In the genomic region with DNA sequence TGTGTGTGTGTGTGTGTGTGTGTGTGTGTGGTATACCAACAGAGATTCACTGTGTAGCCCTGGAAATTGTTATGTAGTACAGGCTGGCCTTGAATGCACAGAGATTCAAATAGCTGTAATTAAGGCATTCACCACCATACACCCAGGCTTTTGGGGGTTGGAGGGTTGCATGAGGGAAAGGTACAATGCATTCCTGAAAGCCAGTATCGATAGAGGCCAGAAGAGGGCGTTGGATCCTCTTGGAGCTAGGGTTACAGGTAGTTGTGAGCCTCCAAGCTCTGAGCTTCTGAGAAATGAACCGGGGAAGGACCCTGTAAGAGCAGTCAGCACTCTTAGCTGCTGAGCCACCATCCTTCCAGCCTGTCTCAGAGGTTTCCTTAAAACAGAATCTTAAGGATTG, we compare ENCODE assay signal across 10 mouse cellular contexts. TPM values are rescaled to one million over a fixed set of nuclear protein-coding genes. Genes with fewer than 3 reads are reported as not detected.
DNase-seq lines count a peak whose midpoint lies in the region; ATAC-seq and TF ChIP-seq lines count a peak whose summit lies in the region.
"Had no signal": no experiment of that assay in that cellular context is flagged by ENCODE, and none has a peak within 500 bp of the region (broad histone marks: within the 10 kb centered on the region; RNA-seq: fewer than 3 reads in every experiment).

No protein-coding gene starts in this region.

- no peaks in the 10 kb centered on the region for H3K27me3 ChIP-seq in liver, embryonic 14.5 days (ENCODE audit: control insufficient read depth, insufficient read depth, low read length)
- H3K27me3 ChIP-seq in liver, embryonic 12.5 days (replicated peaks): no peaks in the 10 kb centered on the region
- H3K27me3 ChIP-seq in limb, embryonic 13.5 days: no peaks in the 10 kb centered on the region
- H3K27me3 ChIP-seq: neural tube, embryonic 12.5 days had no signal

- 37% methylated on average over 3 of the region's 3 CpGs for WGBS in liver, embryonic 14.5 days (ENCODE audit: insufficient replicate concordance)
- WGBS in liver, embryonic 12.5 days (ENCODE audit: insufficient replicate concordance): 37% methylated on average over 3 of the region's 3 CpGs
- 22% methylated on average over 3 of the region's 3 CpGs for WGBS in limb, embryonic 13.5 days

- H3K4me1 ChIP-seq in liver, embryonic 14.5 days (replicated peaks; ENCODE audit: control insufficient read depth in 2 of 2, insufficient read depth in 2 of 2, low read length in 1 of 2): peaks cover 0 to 5% of the 10 kb centered on the region in 2 experiments; a peak in 1 of 4 replicates
- H3K4me1 ChIP-seq in liver, embryonic 12.5 days: peaks cover 12% of the 10 kb centered on the region
- no peaks in the 10 kb centered on the region for H3K4me1 ChIP-seq in limb, embryonic 13.5 days
- H3K4me1 ChIP-seq: neural tube, embryonic 12.5 days had no signal

- no peak overlapping the region for H3K4me3 ChIP-seq in liver, embryonic 14.5 days (ENCODE audit: insufficient read depth in 1 of 2, low read depth in 2 of 2, low read length in 2 of 2)
- H3K4me3 ChIP-seq in liver, embryonic 12.5 days: no peak overlapping the region
- no peak overlapping the region for H3K4me3 ChIP-seq in limb, embryonic 13.5 days
- H3K4me3 ChIP-seq: neural tube, embryonic 12.5 days had no signal

- peak; percentile 32; the same call in 1 of the 2 replicates for TF ChIP-seq CTCF in liver, embryonic 14.5 days (IDR thresholded peaks at IDR 0.05; ENCODE audit: low read depth)

- no peak overlapping the region for H3K4me2 ChIP-seq in liver, embryonic 14.5 days (ENCODE audit: low read depth)
- no peak overlapping the region for H3K4me2 ChIP-seq in liver, embryonic 12.5 days
- H3K4me2 ChIP-seq in limb, embryonic 13.5 days (replicated peaks): no peak overlapping the region
- H3K4me2 ChIP-seq: neural tube, embryonic 12.5 days had no signal

- H3K36me3 ChIP-seq in liver, embryonic 14.5 days (replicated peaks; ENCODE audit: control insufficient read depth, insufficient read depth, low read depth): peaks cover 12% of the 10 kb centered on the region
- peaks cover 27% of the 10 kb centered on the region for H3K36me3 ChIP-seq in liver, embryonic 12.5 days
- H3K36me3 ChIP-seq in limb, embryonic 13.5 days: peaks cover 24% of the 10 kb centered on the region

- no peak for ATAC-seq in liver, embryonic 14.5 days (ENCODE audit: insufficient read depth)
- ATAC-seq in liver, embryonic 12.5 days: no peak
- ATAC-seq in limb, embryonic 13.5 days (ENCODE audit: low FRiP score, low read depth): no peak

- TF ChIP-seq EP300 in liver, embryonic 14.5 days (IDR thresholded peaks at IDR 0.05; ENCODE audit: low read depth): no peak

- no peak overlapping the region for H3K27ac ChIP-seq in liver, embryonic 14.5 days
- H3K27ac ChIP-seq in liver, embryonic 12.5 days: no peak overlapping the region
- peak overlapping the region; percentile 15; the same call in 1 of the 2 replicates for H3K27ac ChIP-seq in limb, embryonic 13.5 days
- H3K27ac ChIP-seq: neural tube, embryonic 12.5 days had no signal

- DNase-seq in frontal cortex, postnatal 14 days (ENCODE audit: low spot score in 2 of 2): peak; percentile 25 to 35
- no peak for DNase-seq in frontal cortex, postnatal 25 days (ENCODE audit: low spot score in 2 of 2)
- DNase-seq in liver, embryonic 14.5 days (ENCODE audit: low read depth in 3 of 3, low spot score in 3 of 3): no peak
- DNase-seq in ES-CJ7 (ENCODE audit: low read depth, low spot score): peak; percentile 59
- no peak for DNase-seq in spleen, adult 12 weeks (ENCODE audit: low spot score)
- DNase-seq in gastrocnemius, adult 8-10 months (ENCODE audit: low spot score in 2 of 2): no peak

- H3K9me3 ChIP-seq in liver, embryonic 14.5 days (ENCODE audit: control insufficient read depth, low read length): no peaks in the 10 kb centered on the region
- H3K9me3 ChIP-seq in liver, embryonic 12.5 days (replicated peaks): no peaks in the 10 kb centered on the region
- peaks cover 2% of the 10 kb centered on the region; the same call in 1 of the 2 replicates for H3K9me3 ChIP-seq in limb, embryonic 13.5 days
- H3K9me3 ChIP-seq: neural tube, embryonic 12.5 days had no signal

- H3K9ac ChIP-seq in liver, embryonic 14.5 days (replicated peaks): no peak overlapping the region
- H3K9ac ChIP-seq in liver, embryonic 12.5 days: no peak overlapping the region
- no peak overlapping the region for H3K9ac ChIP-seq in limb, embryonic 13.5 days
- H3K9ac ChIP-seq: neural tube, embryonic 12.5 days had no signal

RNA-seq across cellular contexts. Expression of gene Olfr1373, which starts 16.2 kb away (rescaled TPM):
- not detected in 2 replicates for polyA plus RNA-seq in liver, embryonic 14.5 days (2012; rRNA removed)
- polyA plus RNA-seq in liver, embryonic 14.5 days (2014; fragmentation: Nextera tagmentation; extraction: Ambion mirVana): not detected in 2 replicates
- polyA plus RNA-seq in liver, embryonic 12.5 days (2016; fragmentation: Nextera tagmentation; extraction: Ambion mirVana): not detected in 2 replicates
- not detected in 2 replicates for polyA plus RNA-seq in limb, embryonic 13.5 days (2015; fragmentation: Nextera tagmentation; extraction: Ambion mirVana)
- not detected for total RNA-seq in gastrocnemius, adult 8-10 months (2022)
- total RNA-seq: left cerebral cortex, postnatal 36 days had no signal
- polyA plus RNA-seq: neural tube, embryonic 12.5 days had no signal

RNA-seq across cellular contexts. Expression of gene Ppp2ca, which starts 30.7 kb away (rescaled TPM):
- polyA plus RNA-seq in liver, embryonic 14.5 days (2012; rRNA removed): 18.8 and 24.0 TPM in 2 replicates
- 37.5 and 41.6 TPM in 2 replicates for polyA plus RNA-seq in liver, embryonic 14.5 days (2014; fragmentation: Nextera tagmentation; extraction: Ambion mirVana)
- polyA plus RNA-seq in liver, embryonic 12.5 days (2016; fragmentation: Nextera tagmentation; extraction: Ambion mirVana): 59.1 and 60.2 TPM in 2 replicates
- polyA plus RNA-seq in limb, embryonic 13.5 days (2015; fragmentation: Nextera tagmentation; extraction: Ambion mirVana): 78.4 and 81.1 TPM in 2 replicates
- 10 to 100 TPM; 38.1 to 44.0 (median 41.0) TPM for total RNA-seq in gastrocnemius, adult 8-10 months (2022)

Comparison
In these comparisons a context has a peak if more than half of its experiments do, and no peak if none do; other contexts are left out.
1. DNase-seq: peak in frontal cortex, postnatal 14 days (2 of 2) and ES-CJ7 (single experiment); none in frontal cortex, postnatal 25 days (0 of 2), liver, embryonic 14.5 days (0 of 3), spleen, adult 12 weeks (single experiment) and gastrocnemius, adult 8-10 months (0 of 2).